Mouse (Mus musculus): ENCODE results near the gene Tespa1. TPM values are rescaled to one million over a fixed set of nuclear protein-coding genes. Genes with fewer than 3 reads are reported as not detected.
"Not testable (repeated sequence)": the region's sequence is repeated elsewhere in the genome, so short reads cannot be mapped to it uniquely, and the experiment has no call there.

Tespa1 gene
- polyA plus RNA-seq, 1 experiment from 2014 or later: 0.44 TPM

GRCm38 (mm10) chr10:130368384-130368783 lies 45.7 kb downstream of the Tespa1 start:
- Histone ChIP-seq H3K27me3 (replicated peaks) (no peaks in the 10 kb centered on the region), H3K36me3 (no peaks in the 10 kb centered on the region), H3K4me1 (no peaks in the 10 kb centered on the region), H3K9me3 (no peaks in the 10 kb centered on the region), H3K4me3 (no peak overlapping the region), H3K27ac (no peak overlapping the region), H3K9ac (no peak overlapping the region), H3K4me2 (replicated peaks) (no peak overlapping the region)
- no peak for ATAC-seq (ENCODE audit: low FRiP score, low read depth)

DNA sequence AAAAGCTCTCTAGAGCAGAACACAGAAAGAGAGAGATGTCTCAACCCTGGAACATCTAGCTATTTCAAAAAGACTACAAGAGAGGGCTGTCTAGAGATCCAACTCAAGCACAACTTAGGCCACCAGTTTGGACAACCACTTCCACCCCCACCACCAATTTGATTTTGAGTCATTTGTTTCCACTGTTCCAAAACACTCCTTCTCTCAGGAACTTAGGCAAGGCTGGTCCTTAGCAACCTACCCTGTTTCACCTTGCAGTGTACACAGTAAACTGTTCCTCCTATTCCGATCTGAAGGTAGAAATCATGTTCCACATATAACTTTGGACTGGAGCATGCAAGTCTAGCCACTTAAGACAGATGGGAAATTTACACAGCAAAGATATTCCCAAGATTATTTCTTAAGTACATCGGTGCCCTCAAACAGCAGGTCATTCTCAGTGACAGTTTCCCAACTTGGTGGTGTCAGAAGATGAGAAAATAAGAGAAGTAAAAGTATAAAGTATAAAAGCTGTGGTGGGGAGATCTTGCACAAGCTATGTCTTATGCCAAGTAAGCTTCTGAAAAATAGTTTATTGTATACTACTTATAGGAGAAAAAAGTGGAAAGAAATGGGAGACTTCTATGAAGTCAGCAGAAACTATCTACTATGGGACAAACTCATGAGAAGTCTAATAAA lies 47.5 kb downstream of the Tespa1 start:
- Histone ChIP-seq H3K9ac (no peak overlapping the region), H3K4me3 (no peak overlapping the region), H3K9me3 (no peaks in the 10 kb centered on the region), H3K27me3 (replicated peaks) (no peaks in the 10 kb centered on the region), H3K36me3 (no peaks in the 10 kb centered on the region), H3K4me1 (no peaks in the 10 kb centered on the region), H3K4me2 (replicated peaks) (no peak overlapping the region), H3K27ac (no peak overlapping the region)
- WGBS: 90% methylated on average over 2 of the region's 2 CpGs
- no peak for ATAC-seq (ENCODE audit: low FRiP score, low read depth)

DNA sequence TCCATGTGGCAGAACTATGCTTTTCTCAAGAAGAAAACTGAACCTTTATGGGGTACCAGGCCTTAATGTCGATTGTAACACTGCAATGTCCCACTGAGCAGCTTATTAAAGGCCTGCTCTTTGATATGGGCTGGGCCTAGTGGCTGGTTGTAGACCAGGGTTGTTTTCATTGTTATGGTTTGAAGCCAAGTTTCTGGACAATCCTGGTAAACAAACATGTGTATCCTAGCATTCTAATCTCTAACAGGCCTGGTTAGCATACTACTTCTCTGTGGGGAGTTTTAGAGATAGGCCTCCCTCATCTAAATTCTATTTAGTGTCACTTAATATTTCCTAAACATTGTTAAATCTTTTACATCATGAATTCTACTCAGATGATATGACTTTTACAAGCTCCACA lies 49.0 kb downstream of the Tespa1 start:
- no peak for ATAC-seq (ENCODE audit: low FRiP score, low read depth)
- no peaks in the 10 kb centered on the region for H3K27me3 ChIP-seq (replicated peaks)
- H3K4me2 ChIP-seq (replicated peaks): no peak overlapping the region
- H3K36me3 ChIP-seq: no peaks in the 10 kb centered on the region
- 62% methylated on average over 1 of the region's 1 CpGs for WGBS
- H3K9me3 ChIP-seq: no peaks in the 10 kb centered on the region
- no peak overlapping the region for H3K4me3 ChIP-seq
- H3K4me1 ChIP-seq: no peaks in the 10 kb centered on the region
- H3K9ac ChIP-seq: no peak overlapping the region
- H3K27ac ChIP-seq: no peak overlapping the region

GRCm38 (mm10) chr10:130372491-130373173 lies 50.0 kb downstream of the Tespa1 start:
- H3K9ac ChIP-seq: no peak overlapping the region

DNA sequence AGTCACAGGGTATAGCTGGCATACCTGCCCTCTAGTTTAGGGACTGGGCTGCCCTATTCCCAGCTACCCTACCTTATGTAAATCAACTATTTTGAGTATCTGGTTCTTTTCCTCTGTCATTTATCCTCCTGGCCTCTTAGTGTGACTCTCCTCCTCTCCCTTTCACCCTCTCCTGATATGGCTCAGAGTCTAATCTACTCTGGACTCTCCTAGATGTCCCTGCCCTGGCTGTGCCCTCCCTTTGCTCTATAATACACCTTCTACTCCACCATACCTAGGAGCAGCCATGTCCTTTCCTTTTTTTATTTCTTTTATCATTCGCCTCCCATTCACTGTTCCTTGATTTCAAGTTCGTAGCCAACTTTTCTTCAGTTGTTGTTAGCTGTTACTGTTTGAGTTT lies 52.5 kb downstream of the Tespa1 start:
- H3K9ac ChIP-seq: no peak overlapping the region
- 90% methylated on average over 2 of the region's 2 CpGs for WGBS
- no peaks in the 10 kb centered on the region for H3K9me3 ChIP-seq
- no peak overlapping the region for H3K4me3 ChIP-seq
- ATAC-seq (ENCODE audit: low FRiP score, low read depth): no peak
- no peaks in the 10 kb centered on the region for H3K36me3 ChIP-seq
- H3K27me3 ChIP-seq (replicated peaks): no peaks in the 10 kb centered on the region
- no peak overlapping the region for H3K27ac ChIP-seq
- no peaks in the 10 kb centered on the region for H3K4me1 ChIP-seq
- H3K4me2 ChIP-seq (replicated peaks): no peak overlapping the region

More at GRCm38 (mm10) chr10:130372491-130373173, 50.0 kb downstream of the Tespa1 start:
- Histone ChIP-seq H3K4me3 (no peak overlapping the region), H3K27me3 (replicated peaks) (no peaks in the 10 kb centered on the region), H3K4me1 (no peaks in the 10 kb centered on the region), H3K36me3 (no peaks in the 10 kb centered on the region), H3K27ac (no peak overlapping the region), H3K4me2 (replicated peaks) (no peak overlapping the region), H3K9me3 (no peaks in the 10 kb centered on the region)
- no peak for ATAC-seq (ENCODE audit: low FRiP score, low read depth)
- WGBS: 90% methylated on average over 2 of the region's 2 CpGs

GRCm38 (mm10) chr10:130394232-130394631 lies 71.6 kb downstream of the Tespa1 start, which contains the start of gene Vmn2r84:
TSS of gene Vmn2r84 (minus strand) at chr10:130394332.
- H3K9me3 ChIP-seq: no peaks in the 10 kb centered on the region
- no peak for ATAC-seq (ENCODE audit: low FRiP score, low read depth)

DNA sequence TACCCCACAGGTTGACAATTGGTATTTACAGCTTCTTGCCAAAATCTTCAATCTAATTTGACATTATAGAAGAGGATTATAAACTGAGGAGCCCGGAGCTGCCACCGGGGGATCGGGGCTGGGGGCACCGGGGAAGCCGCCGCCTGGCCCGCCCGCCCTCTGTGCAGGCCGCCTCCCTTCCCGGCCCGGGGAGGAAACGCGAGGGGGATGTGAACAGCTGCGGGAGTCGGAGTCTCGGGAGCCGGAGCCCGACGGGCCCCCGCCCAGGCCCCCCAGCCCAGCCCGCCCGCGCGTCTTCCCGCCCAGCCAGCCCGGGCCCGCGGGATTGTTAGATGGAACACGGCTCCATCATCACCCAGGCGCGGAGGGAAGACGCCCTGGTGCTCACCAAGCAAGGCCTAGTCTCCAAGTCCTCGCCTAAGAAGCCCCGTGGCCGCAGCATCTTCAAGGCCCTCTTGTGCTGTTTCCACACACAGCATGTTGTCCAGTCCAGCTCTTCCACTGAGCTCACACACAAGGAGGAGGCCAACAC lies 89.6 kb downstream of the Tespa1 start:
- H3K4me1 ChIP-seq; H3K27me3 ChIP-seq (replicated peaks); H3K4me3 ChIP-seq; H3K27ac ChIP-seq; H3K36me3 ChIP-seq; H3K9me3 ChIP-seq; H3K4me2 ChIP-seq (replicated peaks); H3K9ac ChIP-seq: not testable (repeated sequence)
- ATAC-seq (ENCODE audit: low FRiP score, low read depth): peak; percentile 58; the same call in 1 of the 2 replicates
- WGBS: 79% methylated on average over 31 of the region's 35 CpGs

More at GRCm38 (mm10) chr10:130394232-130394631, 71.6 kb downstream of the Tespa1 start, which contains the start of gene Vmn2r84:
- Histone ChIP-seq H3K27ac (no peak within 1 kb of the TSS), H3K4me3 (no peak within 1 kb of the TSS), H3K4me2 (replicated peaks) (no peak within 1 kb of the TSS), H3K9ac (no peak within 1 kb of the TSS), H3K4me1 (no peaks in the 10 kb centered on the region), H3K27me3 (replicated peaks) (no peaks in the 10 kb centered on the region), H3K36me3 (no peaks in the 10 kb centered on the region)

Other genes with a start within 250 kb of the Tespa1 start
- gene Olfr823, start 207.5 kb upstream of the Tespa1 start, polyA plus RNA-seq (2016; fragmentation: Nextera tagmentation; extraction: Ambion mirVana): not detected in 2 replicates
- not detected in 2 replicates for gene Olfr824, start 192.9 kb upstream of the Tespa1 start, polyA plus RNA-seq (2016; fragmentation: Nextera tagmentation; extraction: Ambion mirVana)
- gene Olfr825, start 156.1 kb upstream of the Tespa1 start, polyA plus RNA-seq (2016; fragmentation: Nextera tagmentation; extraction: Ambion mirVana): not detected in 2 replicates
- gene Olfr826, start 138.7 kb upstream of the Tespa1 start, polyA plus RNA-seq (2016; fragmentation: Nextera tagmentation; extraction: Ambion mirVana): not detected in 2 replicates
- not detected in 2 replicates for gene Olfr827, start 108.5 kb upstream of the Tespa1 start, polyA plus RNA-seq (2016; fragmentation: Nextera tagmentation; extraction: Ambion mirVana)
- gene Neurod4, start 42.6 kb upstream of the Tespa1 start, polyA plus RNA-seq (2016; fragmentation: Nextera tagmentation; extraction: Ambion mirVana): 24.2 and 27.6 TPM in 2 replicates
- gene Vmn2r84, start 71.5 kb downstream of the Tespa1 start, polyA plus RNA-seq (2016; fragmentation: Nextera tagmentation; extraction: Ambion mirVana): 0.01 TPM in 1 of 2 replicates, not detected in the other
- gene Vmn2r85, start 106.8 kb downstream of the Tespa1 start, polyA plus RNA-seq (2016; fragmentation: Nextera tagmentation; extraction: Ambion mirVana): not detected in 2 replicates
- not detected in 2 replicates for gene Vmn2r86, start 133.2 kb downstream of the Tespa1 start, polyA plus RNA-seq (2016; fragmentation: Nextera tagmentation; extraction: Ambion mirVana)
- gene Vmn2r87, start 174.5 kb downstream of the Tespa1 start, polyA plus RNA-seq (2016; fragmentation: Nextera tagmentation; extraction: Ambion mirVana): 0.13 TPM in 1 of 2 replicates, not detected in the other

All from neural tube, embryonic 12.5 days (tissue).